Mouse (Mus musculus) left cerebral cortex, adult 18-20 months (tissue): ENCODE results near the gene Ahcyl2. TPM values are rescaled to one million over a fixed set of nuclear protein-coding genes. Genes with fewer than 3 reads are reported as not detected.
A peak's percentile ranks its signal among the peaks of the same experiment; 100 is the strongest.

ENCODE experiments used
- DNase-seq, 2 experiments: peaks; one replicate each; pipeline ENCODE4 v3.0.0; 2021 to 2022; ENCODE audit warnings: low spot score in 2 of 2, mixed read lengths in 1 of 2
- total RNA-seq, 2 experiments: library from RNA; stranded (reverse); gene quantifications; 2 replicates each; pipeline ENCODE4 v1.2.3; 2021

Gene Ahcyl2
- total RNA-seq, 2 experiments from 2014 or later, result 136 to 139 TPM

DNA sequence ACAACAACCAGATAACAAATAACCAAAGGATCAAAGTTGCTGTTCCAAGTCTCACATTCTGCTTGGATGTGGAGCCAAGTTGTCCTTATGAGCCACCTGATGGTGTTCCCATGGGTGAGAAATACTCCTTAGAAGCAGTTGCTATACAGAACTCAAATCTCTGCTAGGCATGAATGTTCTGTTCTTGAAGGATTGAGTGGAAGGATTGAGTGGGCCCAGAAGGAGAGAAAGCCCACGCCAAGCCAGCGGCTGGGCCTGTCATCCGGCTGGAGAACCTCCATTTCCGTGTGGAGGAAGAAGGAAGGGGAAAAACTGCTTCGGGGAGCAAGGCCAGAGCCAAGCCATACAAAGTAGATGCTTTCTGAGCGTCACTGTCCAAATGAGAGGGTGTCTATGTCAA lies 193.3 kb downstream of the Ahcyl2 start:
- peak; percentile 41 to 71 for DNase-seq

Other genes starting within 250 kb of the Ahcyl2 start
- 1 to 10 TPM; 4.2 to 5.2 TPM for gene Irf5, start 241.4 kb upstream of the Ahcyl2 start, total RNA-seq
- gene Tnpo3, start 158.1 kb upstream of the Ahcyl2 start, total RNA-seq, result 10 to 100 TPM; 65.1 to 73.0 TPM
- 10 to 100 TPM; 23.1 to 25.9 TPM for gene Tspan33, start 73.8 kb upstream of the Ahcyl2 start, total RNA-seq
- 1 to 10 TPM; 8.3 to 9.1 TPM for gene Smo, start 32.5 kb upstream of the Ahcyl2 start, total RNA-seq
- gene Strip2, start 149.0 kb downstream of the Ahcyl2 start, total RNA-seq, result 10 to 100 TPM; 17.5 to 25.3 TPM